Mouse (Mus musculus) CD4-positive naive resting alpha-beta T cell, adult 76 days (primary cell): ENCODE measurements around the gene Rad17. TPM values are rescaled to one million over a fixed set of nuclear protein-coding genes. Genes with fewer than 3 reads are reported as not detected.

ENCODE experiments used
- total RNA-seq: library from RNA; stranded (reverse); gene quantifications from one replicate; pipeline ENCODE4 v1.2.4, GENCODE M21; 2023

The Rad17 gene
- 21.3 TPM for total RNA-seq

GRCm38 (mm10) chr13:100650550-100651438 is at the start of gene Rad17, which contains the start of gene Ak6:
Gene Rad17, minus strand, starts transcription at chr13:100651051.
Gene Ak6, plus strand, starts transcription at chr13:100650979.

DNA sequence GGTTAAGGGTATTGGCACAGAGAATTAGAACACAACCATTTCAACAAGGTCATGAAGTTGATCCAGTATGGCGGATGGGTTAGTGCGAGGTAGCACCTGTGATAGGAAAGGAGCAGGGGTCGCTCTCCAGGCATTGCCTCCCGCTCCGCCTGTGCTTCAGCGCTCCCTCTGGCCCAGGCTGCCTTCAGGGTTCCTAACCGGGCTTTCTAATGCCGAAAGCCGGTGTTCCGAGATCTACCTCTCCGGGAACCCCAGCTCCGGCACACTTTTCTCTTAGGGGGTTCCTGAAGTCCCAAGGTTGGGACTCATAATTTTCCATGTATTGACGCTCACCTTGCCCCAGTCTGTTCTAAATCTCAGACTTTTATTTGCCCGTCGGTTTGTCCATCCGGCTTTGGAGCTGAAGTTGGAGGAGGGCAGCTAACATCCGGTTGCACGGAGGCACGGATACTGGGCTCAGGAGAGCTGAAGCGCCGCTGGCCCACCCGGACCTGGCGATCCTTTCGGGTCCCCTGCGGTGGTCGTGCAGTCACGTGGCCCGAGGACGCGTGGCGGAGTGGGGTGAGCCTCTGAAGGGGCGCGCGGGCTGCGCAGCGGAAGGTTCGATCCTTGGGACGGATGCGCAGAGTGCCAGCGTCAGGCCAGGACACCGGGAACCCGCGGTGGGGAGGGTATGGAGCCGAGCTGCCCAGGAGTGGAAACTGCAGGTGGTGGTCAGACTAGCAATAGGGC is 18.6 kb upstream of the Rad17 start, which contains the start of gene Ccdc125:
TSS of gene Ccdc125 (plus strand) at position 427 of the 732 bp plus-strand sequence.

GRCm38 (mm10) chr13:100651439-100652186 is 762 bp upstream of the Rad17 start, which contains the start of gene Taf9:
Gene Taf9, plus strand, starts transcription at chr13:100651579.

DNA sequence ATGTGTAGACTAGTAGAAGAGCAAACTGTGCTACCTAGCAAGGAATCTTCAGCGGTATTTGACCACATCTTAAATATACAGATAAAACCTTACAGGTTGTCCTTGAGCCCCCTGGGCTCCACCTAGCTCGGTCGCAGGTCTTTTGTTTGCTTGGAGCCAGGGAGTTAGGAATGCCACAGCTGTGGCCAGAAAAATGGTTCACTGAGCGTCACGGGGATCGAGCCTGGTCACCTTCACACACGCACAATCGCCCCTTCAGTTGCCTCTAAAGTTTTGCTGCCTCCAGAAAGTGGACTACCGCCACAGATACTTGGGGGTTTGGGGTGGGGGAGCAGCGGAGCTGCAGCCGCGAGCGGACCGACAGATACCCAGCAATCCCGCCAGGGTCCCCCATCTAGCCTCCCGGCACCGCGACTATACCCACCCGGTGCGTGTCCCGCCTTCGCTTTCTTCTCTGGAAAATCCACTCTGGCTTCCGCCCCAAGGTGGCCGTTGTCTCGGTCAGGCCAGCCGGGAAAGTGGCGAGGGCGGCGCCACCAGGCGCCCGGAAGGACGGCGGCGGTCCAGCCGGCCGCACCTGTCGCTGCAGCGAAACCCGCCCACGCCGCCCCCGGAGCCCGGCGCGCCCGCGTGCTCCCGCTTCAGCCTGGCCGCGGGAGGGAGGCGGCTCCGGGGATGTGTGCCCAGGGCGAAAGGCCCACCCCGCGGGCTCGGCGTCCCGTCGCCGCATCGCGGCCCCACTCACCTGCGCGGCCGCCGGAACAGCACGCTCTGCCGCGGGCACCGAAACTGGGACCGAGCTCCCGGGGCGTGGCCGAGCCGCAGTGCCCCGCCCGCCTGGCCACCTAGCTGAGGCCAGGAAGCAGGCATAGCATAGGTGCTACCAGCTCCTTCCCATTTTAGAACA is 34.4 kb downstream of the Rad17 start, which contains the start of gene Marveld2:
TSS of gene Marveld2 (minus strand) at position 791 of the 907 bp plus-strand sequence.

Other genes with a start within 250 kb of the Rad17 start
- not detected for gene Naip1, start 198.2 kb downstream of the Rad17 start, total RNA-seq
- 40.6 TPM for gene Gtf2h2, start 158.5 kb downstream of the Rad17 start, total RNA-seq
- not detected for gene Ocln, start 98.3 kb downstream of the Rad17 start, total RNA-seq
- 3.1 TPM for gene Marveld2, start 34.1 kb downstream of the Rad17 start, total RNA-seq
- gene Ak6, start 72 bp downstream of the Rad17 start, total RNA-seq: 59.6 TPM
- 10.1 TPM for gene Taf9, start 528 bp upstream of the Rad17 start, total RNA-seq
- 12.8 TPM for gene Ccdc125, start 18.7 kb upstream of the Rad17 start, total RNA-seq
- 34.2 TPM for gene Cdk7, start 79.9 kb upstream of the Rad17 start, total RNA-seq
- gene Mrps36, start 93.6 kb upstream of the Rad17 start, total RNA-seq: 18.8 TPM
- 0.91 TPM for gene Cenph, start 124.8 kb upstream of the Rad17 start, total RNA-seq
- gene Ccnb1, start 135.5 kb upstream of the Rad17 start, total RNA-seq: 2.4 TPM
- gene Slc30a5, start 182.4 kb upstream of the Rad17 start, total RNA-seq: 50.2 TPM